Mouse (Mus musculus): ENCODE measurements around the gene Vta1.

The Vta1 gene

DNA sequence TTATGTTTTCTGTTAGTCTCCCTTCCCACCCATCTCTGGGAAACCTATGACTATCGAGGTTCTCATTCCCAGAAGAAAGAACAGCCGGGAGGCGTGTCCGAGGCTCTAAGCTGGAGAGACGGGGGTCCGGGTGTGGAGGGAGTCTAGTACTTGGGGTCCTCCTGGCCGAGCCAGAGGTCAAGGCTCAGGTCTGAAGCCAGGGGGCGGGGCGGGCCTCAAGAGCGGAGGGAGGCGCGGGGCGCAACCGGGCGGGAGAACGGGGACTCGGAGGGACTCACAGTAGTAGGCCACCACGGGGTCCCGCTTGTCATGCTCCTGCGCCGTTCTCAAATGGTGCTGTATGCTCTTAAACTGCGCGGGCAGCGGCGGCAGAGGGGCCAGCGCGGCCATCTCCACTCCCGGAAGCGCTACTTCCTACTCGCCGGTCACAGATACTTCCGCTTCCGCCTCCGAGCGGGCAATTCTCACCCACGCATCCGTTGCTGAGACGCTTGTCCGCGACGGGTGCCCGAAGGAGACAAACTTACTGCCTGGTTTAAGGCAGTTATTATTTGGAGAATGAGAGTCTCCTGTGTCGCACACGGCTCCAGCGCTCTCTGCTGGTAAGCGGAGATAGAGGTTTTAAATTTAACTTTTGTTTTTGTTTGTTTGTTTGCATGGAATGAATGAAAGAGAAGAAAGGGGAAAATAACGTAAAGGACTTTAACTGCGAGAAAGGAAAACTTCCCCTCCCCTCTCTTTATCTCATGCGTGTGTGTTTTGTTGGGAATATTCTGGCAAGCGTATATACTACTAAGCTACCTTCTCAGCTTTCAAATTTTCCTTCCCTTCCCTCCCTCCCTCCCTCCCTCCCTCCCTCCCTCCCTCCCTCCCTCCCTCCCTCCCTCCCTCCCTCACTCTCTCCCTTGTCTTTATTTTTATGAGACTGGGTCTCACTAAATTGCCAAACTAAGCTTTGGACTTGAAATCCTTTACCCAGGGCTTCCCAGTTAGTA lies at the start of gene Vta1, which contains the start of gene Nmbr:
TSS of gene Vta1 (minus strand) at position 489 of the 995 bp plus-strand sequence.
TSS of gene Nmbr (plus strand) at position 520 of the 995 bp plus-strand sequence.
- DNase-seq (ENCODE audit: low spot score): peak; percentile 100

DNA sequence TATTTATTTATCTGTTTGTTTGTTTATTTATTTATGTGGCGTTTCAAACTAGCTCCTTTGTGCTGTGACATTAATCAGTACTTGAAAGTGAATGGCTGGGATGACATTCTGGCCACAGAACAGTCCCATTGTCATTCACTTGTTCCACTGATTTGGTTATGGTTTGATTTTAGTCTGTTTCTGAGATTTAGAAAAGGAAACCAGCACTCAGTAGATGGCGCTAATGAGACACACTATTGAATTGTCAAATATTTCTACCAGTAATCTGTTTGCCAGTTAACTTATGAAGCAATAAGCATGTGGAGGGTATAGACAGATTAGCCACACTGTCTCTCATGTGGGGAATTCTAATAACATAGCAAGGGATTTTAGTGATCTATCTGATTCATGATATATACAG lies 28.9 kb upstream of the Vta1 start:
- peak; percentile 52 for DNase-seq (ENCODE audit: low spot score)

DNA sequence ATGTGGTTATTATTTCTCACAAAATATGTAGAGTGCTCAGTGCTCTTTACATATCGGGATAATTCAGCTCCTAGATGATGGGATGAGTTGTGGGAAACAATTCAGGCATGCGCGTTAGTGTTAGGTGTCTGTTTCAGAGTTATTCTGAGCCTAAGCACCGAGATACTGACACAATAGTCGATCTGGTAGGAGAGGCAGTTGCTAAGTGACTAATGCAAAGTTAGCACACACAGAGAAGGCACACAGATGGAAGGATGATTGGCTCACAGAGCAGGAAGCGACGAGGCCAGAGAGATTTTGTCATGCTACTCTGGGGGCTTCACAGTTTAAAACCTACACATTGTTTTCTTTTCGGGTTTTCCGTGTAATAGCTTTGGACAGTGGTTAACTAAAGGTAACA lies 20.3 kb upstream of the Vta1 start:
- DNase-seq (ENCODE audit: low spot score): no peak

DNA sequence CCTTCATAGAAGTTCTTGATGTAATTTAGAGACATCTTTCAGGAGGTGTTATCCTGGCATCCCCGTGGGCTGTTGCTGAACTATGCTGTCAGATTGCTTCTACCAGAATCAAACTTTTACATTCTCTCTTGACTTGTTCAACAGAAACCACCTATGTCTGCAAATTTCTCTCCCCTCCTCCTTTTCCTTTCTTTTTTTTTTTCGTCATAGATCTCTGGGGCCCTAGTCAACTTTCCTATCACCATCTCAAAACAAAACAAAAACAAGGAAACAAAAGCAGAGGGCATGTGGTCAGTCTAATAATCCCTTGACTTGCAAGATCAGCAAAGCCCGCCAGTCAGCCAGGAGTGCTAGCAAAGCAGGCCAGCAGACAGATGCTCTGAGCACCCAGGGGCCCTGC lies 12.8 kb upstream of the Vta1 start, which contains the start of gene Gje1:
TSS of gene Gje1 (minus strand) at position 101 of the 400 bp plus-strand sequence.
- no peak for DNase-seq (ENCODE audit: low spot score)

DNA sequence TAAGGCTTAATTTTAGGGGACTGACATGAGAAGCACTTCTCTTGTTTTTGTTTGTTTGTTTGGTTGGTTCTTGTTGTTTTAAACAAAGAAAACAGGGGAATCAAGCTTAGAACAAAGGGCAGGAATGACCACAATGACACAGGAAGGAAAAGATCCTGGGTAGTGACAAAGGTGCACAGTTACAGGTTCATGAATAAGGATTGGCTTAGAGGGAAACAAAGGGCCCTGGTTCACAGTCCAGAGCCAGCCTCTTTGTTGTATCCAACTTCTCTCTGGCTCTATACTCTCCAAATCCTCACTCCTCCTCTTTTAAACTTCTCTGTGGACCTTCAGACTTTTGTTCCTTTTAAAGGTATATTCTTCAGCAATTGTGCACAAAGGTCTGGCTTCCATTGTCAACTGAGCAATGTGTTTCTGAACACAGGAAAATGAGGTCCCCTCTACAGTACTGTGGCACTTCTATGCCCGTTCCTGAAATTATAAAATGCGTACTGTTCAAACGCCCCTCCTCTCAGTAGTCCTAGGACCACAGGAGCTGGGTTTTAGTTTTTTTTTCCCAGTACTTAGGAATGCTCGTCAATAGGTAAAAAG lies 1.4 kb downstream of the Vta1 start:
- no peak for DNase-seq (ENCODE audit: low spot score)

DNA sequence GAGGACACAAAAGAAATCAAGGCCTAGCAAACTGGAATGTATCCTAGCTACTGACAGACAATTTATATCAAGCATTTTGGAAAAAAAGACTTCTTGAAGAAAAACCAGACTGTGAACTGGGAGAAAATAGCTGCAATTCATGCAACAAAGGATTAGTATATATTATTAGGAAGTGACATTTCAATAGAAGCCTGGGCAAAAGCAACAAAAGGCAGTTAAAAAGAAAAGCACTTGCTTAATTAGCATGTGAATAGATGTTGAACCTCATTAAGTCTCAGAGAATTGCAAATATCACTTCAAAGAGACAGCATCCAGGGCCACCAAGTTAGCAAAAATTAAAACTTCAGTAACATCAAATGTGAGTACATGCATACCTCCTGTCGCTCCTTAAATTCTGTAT lies 2.1 kb downstream of the Vta1 start:
- DNase-seq (ENCODE audit: low spot score): no peak

DNA sequence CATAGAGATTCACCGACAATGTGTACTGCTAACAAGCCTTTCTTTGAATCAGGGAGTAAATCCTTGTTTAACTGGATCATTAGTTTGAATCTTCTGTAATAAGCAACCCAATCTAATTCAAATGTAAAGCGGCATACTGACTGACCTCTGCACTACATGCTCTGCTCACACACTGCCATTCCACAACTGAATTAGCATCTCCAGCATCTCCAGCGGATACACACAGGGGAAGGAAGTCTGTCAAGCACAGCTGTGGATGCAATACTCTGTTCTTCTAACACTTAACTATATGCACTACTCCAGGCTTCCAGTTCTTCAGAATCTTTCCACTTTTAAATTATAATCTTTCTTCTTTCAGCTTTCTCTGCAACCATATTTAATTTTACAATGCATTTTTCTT lies 15.0 kb downstream of the Vta1 start:
- DNase-seq (ENCODE audit: low spot score): no peak

DNA sequence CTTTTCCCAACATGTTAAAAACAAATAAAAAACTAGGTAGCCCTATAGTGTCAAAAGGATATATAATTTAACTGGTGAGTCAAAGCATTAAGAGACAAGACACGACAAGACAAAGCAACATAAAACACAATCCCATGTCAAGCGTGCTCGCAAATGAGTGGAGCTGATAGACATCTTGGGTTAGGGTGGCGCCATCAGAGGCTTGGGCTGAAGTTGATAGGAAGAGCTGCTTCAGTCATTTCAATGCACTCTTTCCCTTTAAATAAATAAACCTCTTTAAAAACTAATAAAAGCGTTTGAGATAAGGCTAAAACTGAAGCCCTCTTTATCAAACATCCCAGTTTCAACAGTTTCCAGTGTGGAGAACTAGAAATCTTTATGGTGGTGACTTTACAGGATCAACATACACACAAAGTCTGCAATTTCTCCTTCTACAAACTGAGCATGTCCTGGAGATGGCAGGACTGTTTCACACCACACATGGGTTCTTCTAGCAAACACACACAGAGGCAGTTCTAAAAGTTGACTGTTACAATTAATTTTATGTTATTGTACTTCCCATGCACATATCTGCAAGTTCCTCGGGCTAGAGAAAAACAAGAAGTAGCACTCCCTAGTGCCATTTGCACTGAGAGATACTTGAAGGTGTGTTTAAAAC lies 16.4 kb downstream of the Vta1 start:
- no peak for DNase-seq (ENCODE audit: low spot score)

DNA sequence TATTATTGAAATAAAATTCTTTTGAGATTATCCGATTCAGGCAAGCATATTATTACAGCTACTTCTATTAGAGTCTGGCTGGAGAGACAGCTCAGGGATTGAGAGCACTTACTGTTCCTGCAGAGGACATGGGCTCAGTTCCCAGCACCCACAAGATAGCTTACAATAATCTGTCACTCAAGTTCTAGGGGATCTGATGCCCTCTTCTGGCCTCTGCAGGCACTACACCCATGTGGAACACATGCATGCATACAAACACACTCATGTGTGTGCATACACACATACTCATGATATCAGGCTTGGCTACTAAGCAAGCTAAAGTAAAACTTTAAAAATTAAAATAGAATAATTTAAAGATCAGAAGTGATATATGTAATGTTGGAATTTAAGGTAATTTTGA lies 19.7 kb downstream of the Vta1 start:
- DNase-seq (ENCODE audit: low spot score): no peak

DNA sequence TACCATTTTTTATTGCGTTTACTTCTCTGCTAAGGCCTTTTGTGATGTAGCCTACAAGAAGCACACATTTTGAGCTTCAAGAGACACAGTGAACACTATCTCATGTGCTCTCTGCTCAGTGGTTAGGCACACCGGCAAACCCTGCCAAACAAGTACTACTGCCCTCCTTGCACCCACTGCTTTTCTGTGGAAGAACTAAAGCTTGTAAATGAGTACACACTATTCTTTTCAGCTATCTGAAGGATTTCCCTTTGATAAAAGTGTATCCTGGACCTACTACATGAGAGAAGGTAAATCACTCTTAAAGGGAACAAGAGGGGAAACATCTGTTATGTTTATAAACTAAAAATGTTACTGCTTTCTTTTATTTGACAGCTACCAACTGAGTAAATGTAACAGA lies 39.2 kb downstream of the Vta1 start:
- no peak for DNase-seq (ENCODE audit: low spot score)

DNA sequence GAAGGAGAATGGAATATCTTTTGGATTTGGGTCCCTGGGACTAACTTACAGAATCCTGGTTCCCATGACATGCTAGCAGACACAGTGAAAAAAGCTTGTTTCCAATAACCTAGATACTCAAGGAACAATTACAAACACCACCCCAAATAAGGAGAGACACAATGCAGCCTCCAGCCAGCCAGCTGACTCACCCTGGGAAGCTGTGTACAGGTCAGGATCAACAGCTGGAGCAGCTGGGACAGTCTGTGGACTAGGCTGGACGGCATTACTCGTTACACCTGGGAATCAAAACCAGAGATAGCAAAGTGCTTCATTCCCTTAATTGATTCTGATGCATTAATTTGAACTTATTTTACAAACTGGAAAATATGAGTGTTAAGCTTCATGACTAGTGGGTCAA lies 44.5 kb downstream of the Vta1 start:
- peak; percentile 36 for DNase-seq (ENCODE audit: low spot score)

DNA sequence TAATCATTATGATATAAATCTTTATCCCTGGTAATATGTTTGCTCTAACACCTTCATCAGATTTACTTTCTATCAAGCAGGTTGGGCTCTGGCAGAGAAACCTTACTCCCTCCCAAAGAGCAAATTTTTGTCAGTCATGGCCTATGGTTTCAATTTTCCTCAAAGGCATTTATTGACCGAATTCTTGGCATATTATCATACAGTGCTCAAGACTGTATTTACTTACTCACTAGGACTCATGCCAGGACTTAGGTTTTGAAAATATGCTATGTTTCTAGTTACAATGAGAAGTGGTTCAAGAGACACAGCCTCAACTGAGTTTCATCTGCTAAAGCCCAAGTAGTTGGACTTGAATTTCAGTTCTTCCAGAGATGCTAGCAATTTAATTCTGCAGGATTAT lies 65.7 kb downstream of the Vta1 start:
- no peak for DNase-seq (ENCODE audit: low spot score)

DNA sequence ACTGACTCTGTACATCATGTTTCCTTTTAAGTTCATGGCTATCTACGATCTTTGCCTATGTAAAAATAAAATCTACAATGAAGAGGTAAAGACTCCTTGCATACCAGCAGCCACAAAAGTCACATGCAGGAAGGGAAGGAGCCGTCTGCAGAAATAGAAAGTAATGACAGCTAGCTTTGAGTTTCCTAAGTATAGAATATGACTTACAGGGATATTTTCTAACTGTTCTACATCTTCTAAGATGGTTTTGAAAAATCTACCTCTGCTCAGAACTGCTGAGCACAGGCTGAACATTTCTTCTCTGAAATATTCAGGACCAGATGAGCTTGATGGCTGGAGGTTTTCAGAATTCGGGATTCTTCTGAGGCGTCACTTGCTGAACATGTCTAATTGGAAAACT lies 66.3 kb downstream of the Vta1 start:
- DNase-seq (ENCODE audit: low spot score): no peak

DNA sequence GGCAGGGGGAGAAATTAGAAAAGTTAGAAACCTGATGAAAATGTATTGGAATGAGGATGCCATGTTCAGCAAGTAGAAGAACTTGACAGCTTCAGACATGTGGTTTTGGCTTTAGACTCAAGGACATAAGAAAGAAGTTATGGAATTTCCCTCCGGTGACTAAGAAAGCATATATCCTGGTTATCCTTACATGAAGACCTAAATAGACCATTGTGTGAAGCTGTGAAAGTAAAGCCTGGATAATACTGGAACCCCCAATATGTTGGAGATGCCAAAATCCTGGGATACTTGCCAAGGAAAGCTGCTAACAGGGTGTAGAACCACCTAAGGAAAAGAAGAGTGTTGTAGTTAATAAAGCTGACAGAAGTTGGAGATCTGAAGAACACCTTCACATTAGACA lies 79.7 kb downstream of the Vta1 start:
- no peak for DNase-seq (ENCODE audit: low spot score)

DNA sequence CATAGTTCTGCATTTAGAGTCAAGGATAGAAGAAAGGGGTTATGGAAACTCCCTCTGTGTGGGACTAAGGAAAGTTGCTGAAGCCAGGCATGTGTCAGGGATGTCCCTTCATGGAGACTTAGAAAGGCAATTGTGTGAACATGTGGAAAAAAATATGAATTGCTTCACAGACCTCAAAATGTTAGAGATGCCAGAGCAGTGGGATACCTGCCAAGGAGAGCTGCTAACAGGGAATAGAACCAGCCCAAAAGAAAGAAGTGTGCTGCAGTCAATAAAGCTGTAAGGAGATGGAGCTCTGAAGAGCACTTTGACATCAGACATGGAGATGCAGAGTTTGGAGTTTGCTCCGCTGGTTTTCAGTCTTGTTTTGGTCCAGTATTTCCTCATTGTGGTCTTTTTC lies 86.2 kb downstream of the Vta1 start:
- no peak for DNase-seq (ENCODE audit: low spot score)

DNA sequence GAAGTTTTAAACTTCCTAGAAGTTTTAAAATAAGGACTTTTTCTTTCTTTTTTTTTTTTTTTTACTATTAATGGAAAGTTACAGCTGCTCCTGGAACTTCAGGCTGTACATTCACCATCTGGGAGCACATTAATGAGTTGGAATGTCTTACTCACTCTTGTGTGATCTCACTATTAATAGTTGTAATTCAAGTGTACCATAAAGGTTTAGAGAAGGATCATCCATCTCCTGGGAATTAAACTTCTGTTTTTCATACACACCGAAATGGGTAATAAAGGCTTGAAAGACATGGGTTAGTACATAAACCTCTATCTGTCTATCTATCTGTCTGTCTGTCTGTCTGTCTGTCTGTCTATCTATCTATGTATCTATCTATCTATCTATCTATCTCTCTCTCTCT lies 87.1 kb downstream of the Vta1 start:
- no peak for DNase-seq (ENCODE audit: low spot score)

DNA sequence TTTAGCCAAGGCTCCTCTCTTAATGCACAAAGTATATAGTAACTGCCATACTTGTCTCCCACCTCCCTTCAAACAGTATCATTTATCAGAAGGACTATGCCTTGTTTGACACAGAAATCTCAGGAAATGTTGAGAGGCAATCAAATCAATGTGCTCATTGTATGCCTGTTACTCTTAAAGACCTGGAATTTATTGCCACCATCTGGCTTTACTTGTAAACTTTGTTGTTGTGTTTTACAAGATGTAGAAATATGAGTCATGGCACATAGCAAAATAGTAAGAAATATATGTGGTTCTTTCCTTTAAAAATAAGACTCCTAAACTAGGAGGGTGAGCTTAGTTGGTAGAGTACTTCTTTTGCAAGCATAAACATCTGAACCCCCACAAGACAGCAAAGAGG lies 89.9 kb downstream of the Vta1 start:
- no peak for DNase-seq (ENCODE audit: low spot score)

DNA sequence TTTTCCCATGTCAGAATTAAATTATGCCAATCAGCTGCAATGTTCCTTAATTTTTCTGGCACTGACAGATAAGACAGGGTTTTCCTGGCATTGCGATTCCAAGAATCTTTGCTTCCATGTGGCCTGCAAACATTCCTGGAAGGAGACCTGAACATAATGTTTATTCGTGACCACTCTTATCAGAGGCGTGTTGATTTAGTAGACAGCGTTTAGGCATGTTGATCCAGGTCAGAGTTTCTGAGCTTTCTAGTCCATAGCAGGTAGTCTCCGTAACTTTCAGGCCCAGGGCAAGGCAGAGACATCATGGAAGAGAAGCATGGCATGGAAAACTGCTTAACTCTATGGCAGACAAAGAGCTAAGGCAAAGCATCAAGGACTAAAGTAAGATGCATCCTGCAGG lies 97.8 kb downstream of the Vta1 start:
- DNase-seq (ENCODE audit: low spot score): no peak

All from MN1 (cell line).